Mouse (Mus musculus): Measurements from ENCODE around the gene Hdlbp. TPM values are rescaled to one million over a fixed set of nuclear protein-coding genes. Genes with fewer than 3 reads are reported as not detected.

The Hdlbp gene
- polyA plus RNA-seq, 1 experiment = 232 TPM

GRCm38 (mm10) chr1:93477758-93478585 is 643 bp downstream of the Hdlbp start:
- Histone ChIP-seq H3K4me3 (ENCODE audit: low read depth, low read length) (peak overlapping the region; percentile 84), H3K36me3 (ENCODE audit: control insufficient read depth, insufficient read depth, low read length, poor library complexity, severe bottlenecking) (no peaks in the 10 kb centered on the region), H3K9ac (ENCODE audit: low read depth, poor library complexity, severe bottlenecking) (peak overlapping the region; percentile 75)

GRCm38 (mm10) chr1:93475694-93476093 is 2.9 kb downstream of the Hdlbp start:
- H3K27ac ChIP-seq (ENCODE audit: insufficient read depth, low read length) = no peak overlapping the region
- H3K9me3 ChIP-seq (replicated peaks; ENCODE audit: control insufficient read depth, insufficient read depth, low read length, poor library complexity, severe bottlenecking) = no peaks in the 10 kb centered on the region
- no peaks in the 10 kb centered on the region for H3K27me3 ChIP-seq (ENCODE audit: control insufficient read depth, insufficient read depth, low read length, poor library complexity, severe bottlenecking)
- no peak overlapping the region for H3K4me3 ChIP-seq (ENCODE audit: low read depth, low read length)
- TF ChIP-seq POLR2A (IDR thresholded peaks at IDR 0.05; ENCODE audit: insufficient read depth, low read length) (no peak), CTCF (IDR thresholded peaks at IDR 0.05; ENCODE audit: low read depth, low read length) (no peak), EP300 (IDR thresholded peaks at IDR 0.05; ENCODE audit: insufficient read depth, low read depth, low read length) (no peak)
- H3K36me3 ChIP-seq (ENCODE audit: control insufficient read depth, insufficient read depth, low read length, poor library complexity, severe bottlenecking) = no peaks in the 10 kb centered on the region
- H3K4me1 ChIP-seq (ENCODE audit: control insufficient read depth, insufficient read depth, low read length) = no peaks in the 10 kb centered on the region
- no peak overlapping the region for H3K9ac ChIP-seq (ENCODE audit: low read depth, poor library complexity, severe bottlenecking)

More at GRCm38 (mm10) chr1:93477758-93478585, 643 bp downstream of the Hdlbp start:
- TF ChIP-seq POLR2A (IDR thresholded peaks at IDR 0.05; ENCODE audit: insufficient read depth, low read length) (peak; percentile 61), CTCF (IDR thresholded peaks at IDR 0.05; ENCODE audit: low read depth, low read length) (no peak)
- Histone ChIP-seq H3K27me3 (ENCODE audit: control insufficient read depth, insufficient read depth, low read length, poor library complexity, severe bottlenecking) (no peaks in the 10 kb centered on the region), H3K9me3 (replicated peaks; ENCODE audit: control insufficient read depth, insufficient read depth, low read length, poor library complexity, severe bottlenecking) (no peaks in the 10 kb centered on the region), H3K4me1 (ENCODE audit: control insufficient read depth, insufficient read depth, low read length) (no peaks in the 10 kb centered on the region), H3K27ac (ENCODE audit: insufficient read depth, low read length) (peak overlapping the region; percentile 81)

- Histone ChIP-seq H3K9ac (ENCODE audit: low read depth, poor library complexity, severe bottlenecking) (no peak overlapping the region), H3K36me3 (ENCODE audit: control insufficient read depth, insufficient read depth, low read length, poor library complexity, severe bottlenecking) (no peaks in the 10 kb centered on the region), H3K27me3 (ENCODE audit: control insufficient read depth, insufficient read depth, low read length, poor library complexity, severe bottlenecking) (no peaks in the 10 kb centered on the region), H3K27ac (ENCODE audit: insufficient read depth, low read length) (no peak overlapping the region), H3K9me3 (replicated peaks; ENCODE audit: control insufficient read depth, insufficient read depth, low read length, poor library complexity, severe bottlenecking) (no peaks in the 10 kb centered on the region), H3K4me3 (ENCODE audit: low read depth, low read length) (no peak overlapping the region), H3K4me1 (ENCODE audit: control insufficient read depth, insufficient read depth, low read length) (no peaks in the 10 kb centered on the region)
- no peak for TF ChIP-seq CTCF (IDR thresholded peaks at IDR 0.05; ENCODE audit: low read depth, low read length)
- no peak for TF ChIP-seq POLR2A (IDR thresholded peaks at IDR 0.05; ENCODE audit: insufficient read depth, low read length)
- no peak for TF ChIP-seq EP300 (IDR thresholded peaks at IDR 0.05; ENCODE audit: insufficient read depth, low read depth, low read length)
These were observed 10.0 kb downstream of the Hdlbp start for GRCm38 (mm10) chr1:93468626-93469025.

GRCm38 (mm10) chr1:93465746-93466145 is 12.9 kb downstream of the Hdlbp start:
- H3K9ac ChIP-seq (ENCODE audit: low read depth, poor library complexity, severe bottlenecking) = no peak overlapping the region
- no peaks in the 10 kb centered on the region for H3K36me3 ChIP-seq (ENCODE audit: control insufficient read depth, insufficient read depth, low read length, poor library complexity, severe bottlenecking)
- H3K4me3 ChIP-seq (ENCODE audit: low read depth, low read length) = no peak overlapping the region
- H3K4me1 ChIP-seq (ENCODE audit: control insufficient read depth, insufficient read depth, low read length) = no peaks in the 10 kb centered on the region
- TF ChIP-seq POLR2A (IDR thresholded peaks at IDR 0.05; ENCODE audit: insufficient read depth, low read length) = no peak
- no peak for TF ChIP-seq EP300 (IDR thresholded peaks at IDR 0.05; ENCODE audit: insufficient read depth, low read depth, low read length)
- TF ChIP-seq CTCF (IDR thresholded peaks at IDR 0.05; ENCODE audit: low read depth, low read length) = no peak
- no peak overlapping the region for H3K27ac ChIP-seq (ENCODE audit: insufficient read depth, low read length)
- H3K27me3 ChIP-seq (ENCODE audit: control insufficient read depth, insufficient read depth, low read length, poor library complexity, severe bottlenecking) = no peaks in the 10 kb centered on the region
- H3K9me3 ChIP-seq (replicated peaks; ENCODE audit: control insufficient read depth, insufficient read depth, low read length, poor library complexity, severe bottlenecking) = no peaks in the 10 kb centered on the region

GRCm38 (mm10) chr1:93465066-93465465 is 13.5 kb downstream of the Hdlbp start:
- no peaks in the 10 kb centered on the region for H3K36me3 ChIP-seq (ENCODE audit: control insufficient read depth, insufficient read depth, low read length, poor library complexity, severe bottlenecking)
- H3K4me1 ChIP-seq (ENCODE audit: control insufficient read depth, insufficient read depth, low read length) = no peaks in the 10 kb centered on the region
- no peak overlapping the region for H3K27ac ChIP-seq (ENCODE audit: insufficient read depth, low read length)
- no peak overlapping the region for H3K4me3 ChIP-seq (ENCODE audit: low read depth, low read length)
- no peaks in the 10 kb centered on the region for H3K9me3 ChIP-seq (replicated peaks; ENCODE audit: control insufficient read depth, insufficient read depth, low read length, poor library complexity, severe bottlenecking)
- H3K27me3 ChIP-seq (ENCODE audit: control insufficient read depth, insufficient read depth, low read length, poor library complexity, severe bottlenecking) = no peaks in the 10 kb centered on the region
- TF ChIP-seq EP300 (IDR thresholded peaks at IDR 0.05; ENCODE audit: insufficient read depth, low read depth, low read length) (no peak), CTCF (IDR thresholded peaks at IDR 0.05; ENCODE audit: low read depth, low read length) (no peak), POLR2A (IDR thresholded peaks at IDR 0.05; ENCODE audit: insufficient read depth, low read length) (no peak)
- no peak overlapping the region for H3K9ac ChIP-seq (ENCODE audit: low read depth, poor library complexity, severe bottlenecking)

- TF ChIP-seq POLR2A (IDR thresholded peaks at IDR 0.05; ENCODE audit: insufficient read depth, low read length) = no peak
- no peak for TF ChIP-seq EP300 (IDR thresholded peaks at IDR 0.05; ENCODE audit: insufficient read depth, low read depth, low read length)
- no peak for TF ChIP-seq CTCF (IDR thresholded peaks at IDR 0.05; ENCODE audit: low read depth, low read length)
- Histone ChIP-seq H3K27ac (ENCODE audit: insufficient read depth, low read length) (no peak overlapping the region), H3K27me3 (ENCODE audit: control insufficient read depth, insufficient read depth, low read length, poor library complexity, severe bottlenecking) (no peaks in the 10 kb centered on the region), H3K4me3 (ENCODE audit: low read depth, low read length) (no peak overlapping the region), H3K36me3 (ENCODE audit: control insufficient read depth, insufficient read depth, low read length, poor library complexity, severe bottlenecking) (no peaks in the 10 kb centered on the region), H3K4me1 (ENCODE audit: control insufficient read depth, insufficient read depth, low read length) (peaks cover 2% of the 10 kb centered on the region), H3K9me3 (replicated peaks; ENCODE audit: control insufficient read depth, insufficient read depth, low read length, poor library complexity, severe bottlenecking) (no peaks in the 10 kb centered on the region), H3K9ac (ENCODE audit: low read depth, poor library complexity, severe bottlenecking) (no peak overlapping the region)
These were observed 19.5 kb downstream of the Hdlbp start for GRCm38 (mm10) chr1:93459101-93459500.
